Mouse (Mus musculus) ES-Bruce4 (cell line): ENCODE measurements around the gene 9930104L06Rik. TPM values are rescaled to one million over a fixed set of nuclear protein-coding genes. Genes with fewer than 3 reads are reported as not detected.
"Not testable (repeated sequence)": the region's sequence is repeated elsewhere in the genome, so short reads cannot be mapped to it uniquely, and the experiment has no call there.

Experiments
- H3K27ac ChIP-seq: 2 replicates; pipeline ENCODE4 v1.5.1; 2012; ENCODE audit warnings: low read length, inconsistent platforms; ENCODE audit not compliant: insufficient read depth
- H3K27me3 ChIP-seq: 2 replicates; pipeline ENCODE4 v1.6.1; 2012; ENCODE audit warnings: mild to moderate bottlenecking, low read length, inconsistent platforms; ENCODE audit not compliant: control insufficient read depth, poor library complexity, insufficient read depth, severe bottlenecking
- H3K36me3 ChIP-seq: 2 replicates; pipeline ENCODE4 v1.6.1; 2012; ENCODE audit warnings: inconsistent platforms, mild to moderate bottlenecking, low read length, moderate library complexity; ENCODE audit not compliant: control insufficient read depth, poor library complexity, insufficient read depth, severe bottlenecking
- H3K4me1 ChIP-seq: one replicate; pipeline ENCODE4 v1.8.1; 2011; ENCODE audit warnings: low read length; ENCODE audit not compliant: control insufficient read depth, insufficient read depth
- H3K4me3 ChIP-seq: 2 replicates; pipeline ENCODE4 v1.5.1; 2011; ENCODE audit warnings: low read depth, mild to moderate bottlenecking, low read length
- H3K9ac ChIP-seq: 2 replicates; pipeline ENCODE4 v1.6.1; 2012; ENCODE audit warnings: low read depth, mild to moderate bottlenecking, inconsistent platforms; ENCODE audit not compliant: poor library complexity, severe bottlenecking
- H3K9me3 ChIP-seq: replicated peaks from 2 replicates; pipeline ENCODE4 v1.6.1; 2012; ENCODE audit warnings: mild to moderate bottlenecking, low read length, inconsistent platforms; ENCODE audit not compliant: control insufficient read depth, poor library complexity, insufficient read depth, severe bottlenecking
- CTCF ChIP-seq: IDR thresholded peaks from one replicate; pipeline ENCODE4 v1.8.1; 2011; ENCODE audit warnings: low read depth, low read length
- EP300 ChIP-seq: IDR thresholded peaks from 2 replicates; pipeline ENCODE4 v1.6.1; 2011; ENCODE audit warnings: low read depth, low read length; ENCODE audit not compliant: insufficient read depth
- POLR2A ChIP-seq: IDR thresholded peaks from one replicate; pipeline ENCODE4 v1.8.1; 2011; ENCODE audit warnings: low read length; ENCODE audit not compliant: insufficient read depth
- polyA plus RNA-seq: library from polyadenylated mRNA; stranded (reverse); fragments of >200 nt; gene quantifications from 2 replicates; pipeline ENCODE4 v1.2.4, GENCODE M21; 2011; ENCODE audit warnings: low read depth; ENCODE audit not compliant: missing spikeins, insufficient read depth, insufficient read length

The 9930104L06Rik gene
- polyA plus RNA-seq, 1 experiment, result 15.2 TPM

- Histone ChIP-seq H3K36me3 (peaks cover 78% of the 10 kb centered on the region), H3K9me3 (no peaks in the 10 kb centered on the region), H3K27ac (no peak overlapping the region), H3K27me3 (no peaks in the 10 kb centered on the region), H3K4me3 (no peak overlapping the region), H3K4me1 (no peaks in the 10 kb centered on the region), H3K9ac (no peak overlapping the region)
- TF ChIP-seq POLR2A (no peak), CTCF (no peak), EP300 (no peak)
Measured at GRCm38 (mm10) chr4:124928102-124928501, 8.7 kb upstream of the 9930104L06Rik start.

- not testable (repeated sequence) for H3K4me3 ChIP-seq, H3K9ac ChIP-seq, H3K9me3 ChIP-seq, H3K27me3 ChIP-seq, H3K4me1 ChIP-seq, H3K27ac ChIP-seq
- H3K36me3 ChIP-seq, result peaks cover 10% of the 10 kb centered on the region; the same call in 1 of the 2 replicates
Measured at GRCm38 (mm10) chr4:124939211-124939610, 2.4 kb downstream of the 9930104L06Rik start, which contains the start of gene Cdca8. Gene Cdca8 (minus strand): TSS chr4:124939311.

- H3K9ac ChIP-seq, result no peak overlapping the region
- no peak overlapping the region for H3K27ac ChIP-seq
- H3K4me1 ChIP-seq, result no peaks in the 10 kb centered on the region
- peaks cover 10% of the 10 kb centered on the region; the same call in 1 of the 2 replicates for H3K36me3 ChIP-seq
- no peaks in the 10 kb centered on the region for H3K27me3 ChIP-seq
- H3K9me3 ChIP-seq, result no peaks in the 10 kb centered on the region
- H3K4me3 ChIP-seq, result no peak overlapping the region
- no peak for TF ChIP-seq EP300
- TF ChIP-seq CTCF, result peak; percentile 91
Measured at GRCm38 (mm10) chr4:124943022-124943421, 6.2 kb downstream of the 9930104L06Rik start.

GRCm38 (mm10) chr4:124943781-124944180, 6.9 kb downstream of the 9930104L06Rik start:
- peaks cover 8% of the 10 kb centered on the region; the same call in 1 of the 2 replicates for H3K36me3 ChIP-seq
- no peak overlapping the region for H3K27ac ChIP-seq
- no peak overlapping the region for H3K4me3 ChIP-seq
- TF ChIP-seq POLR2A (no peak), EP300 (no peak)
- no peak overlapping the region for H3K9ac ChIP-seq
- no peaks in the 10 kb centered on the region for H3K9me3 ChIP-seq
- no peaks in the 10 kb centered on the region for H3K4me1 ChIP-seq
- H3K27me3 ChIP-seq, result no peaks in the 10 kb centered on the region

- H3K36me3 ChIP-seq, result 0 out of 2 replicates have a peak, but pooled peaks cover 7% of the 10 kb centered on the region
- H3K27me3 ChIP-seq, result no peaks in the 10 kb centered on the region
- H3K27ac ChIP-seq, result no peak overlapping the region
- H3K4me1 ChIP-seq, result no peaks in the 10 kb centered on the region
- H3K4me3 ChIP-seq, result no peak overlapping the region
- H3K9ac ChIP-seq, result no peak overlapping the region
- no peak for TF ChIP-seq CTCF
- no peak for TF ChIP-seq EP300
- no peak for TF ChIP-seq POLR2A
- H3K9me3 ChIP-seq, result no peaks in the 10 kb centered on the region
Measured at GRCm38 (mm10) chr4:124944961-124945360, 8.1 kb downstream of the 9930104L06Rik start.

GRCm38 (mm10) chr4:124949488-124949887, 12.6 kb downstream of the 9930104L06Rik start:
- Histone ChIP-seq H3K27me3 (no peaks in the 10 kb centered on the region), H3K4me1 (no peaks in the 10 kb centered on the region), H3K27ac (no peak overlapping the region), H3K9ac (no peak overlapping the region), H3K4me3 (no peak overlapping the region), H3K9me3 (no peaks in the 10 kb centered on the region), H3K36me3 (no peaks in the 10 kb centered on the region)
- TF ChIP-seq POLR2A (no peak), CTCF (no peak), EP300 (no peak)
